Mouse (Mus musculus): ENCODE measurements around the gene Vmn1r15.

Gene Vmn1r15

DNA sequence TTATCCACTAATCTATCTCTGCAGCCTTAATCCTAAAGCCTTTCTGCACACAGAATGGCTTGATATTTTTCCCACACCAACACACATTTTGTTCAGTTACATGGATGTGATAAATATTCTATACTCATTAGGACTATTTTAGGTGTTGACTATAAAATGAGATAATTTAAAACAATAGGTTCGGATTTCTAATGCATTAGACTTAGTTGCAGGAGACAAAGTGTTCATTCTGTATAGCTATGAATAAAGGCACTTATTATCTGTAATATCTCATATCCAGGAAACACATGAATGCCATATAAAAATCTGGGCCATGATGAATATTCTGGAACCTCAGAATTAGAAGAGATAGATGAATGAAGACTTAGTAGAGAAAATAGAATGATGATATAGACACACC lies at the start of gene Vmn1r15:
Vmn1r15 (plus strand) TSS at position 301 of the 400 bp plus-strand sequence.
- DNase-seq: no peak

DNA sequence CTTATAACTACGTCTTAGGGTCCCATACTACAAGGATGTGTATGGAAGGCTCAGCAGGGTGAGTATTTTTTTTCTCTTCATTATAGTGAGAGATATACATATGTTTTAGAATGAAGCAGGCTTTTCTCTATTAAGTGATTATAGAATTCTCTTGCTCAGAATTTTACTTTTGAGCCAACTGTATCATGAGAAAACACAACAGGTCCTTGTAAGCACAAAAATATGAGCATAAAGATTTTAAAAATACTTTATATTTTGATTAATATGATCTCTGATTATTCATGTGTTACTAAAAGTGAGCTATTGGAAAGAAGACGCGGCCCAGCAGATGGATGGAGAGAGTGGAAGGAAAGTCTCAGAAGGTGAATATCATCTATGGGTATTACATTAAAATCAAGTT lies 26.4 kb upstream of the Vmn1r15 start, which contains the start of gene Vmn1r14:
Vmn1r14 (plus strand) TSS at position 301 of the 400 bp plus-strand sequence.
- DNase-seq: no peak

DNA sequence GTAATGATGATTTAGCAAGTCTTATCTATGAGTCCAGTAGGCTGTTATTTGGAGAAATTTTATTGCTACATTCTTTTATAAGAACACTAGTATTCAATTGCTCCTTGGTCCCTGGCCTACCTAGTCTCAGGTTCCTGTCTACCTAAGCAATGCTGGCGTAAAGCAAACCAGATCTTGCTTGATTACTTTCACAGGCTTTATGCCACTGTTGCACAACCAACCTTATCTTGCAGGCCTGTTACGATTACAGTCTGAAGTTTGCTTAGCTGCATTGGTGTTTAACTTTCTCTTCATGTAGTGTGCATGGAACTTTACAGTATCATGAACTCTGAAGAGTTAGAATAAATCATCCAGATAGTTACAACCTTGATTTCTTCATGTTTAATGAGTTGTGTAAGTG lies 3.2 kb downstream of the Vmn1r15 start:
- no peak for DNase-seq

DNA sequence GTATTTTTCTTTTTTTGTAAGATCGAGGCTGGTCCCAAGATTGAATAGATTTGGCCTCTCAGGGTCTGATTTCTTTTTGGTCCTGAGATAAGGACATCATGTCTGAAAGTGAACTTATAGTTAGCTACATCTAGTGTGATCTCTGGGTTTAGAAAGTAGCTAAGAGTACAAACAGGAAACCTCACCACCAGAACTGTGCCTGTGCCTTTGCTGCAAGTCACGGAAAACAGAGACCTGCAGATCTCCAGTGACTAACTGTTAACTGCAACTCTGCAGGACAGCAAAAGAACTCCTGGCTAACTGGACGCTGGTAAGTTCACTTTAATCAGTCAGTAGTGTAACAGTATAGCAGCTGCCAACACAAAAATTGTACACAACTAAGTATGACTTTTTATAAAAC lies 14.1 kb downstream of the Vmn1r15 start:
- DNase-seq: no peak

DNA sequence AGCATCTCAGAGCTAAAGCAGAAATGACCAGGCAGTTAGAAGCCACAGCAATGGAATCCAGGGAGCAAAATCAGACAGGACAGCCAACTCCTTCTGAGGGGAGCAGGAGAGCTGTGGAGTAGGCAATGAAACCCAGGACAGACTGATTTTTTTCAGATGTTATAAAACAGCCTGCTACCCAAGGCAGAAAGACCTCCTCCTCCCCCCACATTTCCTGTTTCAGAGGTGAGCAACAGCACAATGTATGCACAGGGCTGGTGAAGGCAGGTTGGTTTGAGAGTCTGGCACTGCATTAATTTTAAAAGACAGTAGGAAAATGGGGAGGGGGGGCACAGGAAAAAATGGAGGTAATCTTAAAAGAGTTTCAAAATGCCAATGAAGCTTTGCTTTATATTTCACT lies 14.8 kb downstream of the Vmn1r15 start:
- DNase-seq: no peak

DNA sequence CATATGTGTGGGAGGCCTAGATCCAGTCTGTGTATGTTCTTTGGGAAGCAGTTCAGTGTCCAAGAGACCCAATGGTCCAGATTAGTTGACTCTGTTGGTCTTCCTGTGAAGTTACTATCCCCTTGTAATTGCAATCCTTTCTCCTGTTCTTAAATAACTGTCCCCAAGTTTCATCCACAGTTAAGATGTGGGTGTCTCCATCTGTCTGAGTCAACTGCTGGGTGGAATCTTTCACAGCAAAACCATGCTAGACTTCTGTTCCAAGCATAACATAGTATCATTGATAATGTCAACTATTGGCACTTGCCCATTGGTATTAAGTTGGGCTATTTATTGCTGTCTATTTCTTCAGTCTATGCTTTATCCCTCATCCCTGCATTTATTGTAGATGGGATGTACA lies 21.2 kb downstream of the Vmn1r15 start:
- no peak for DNase-seq

All from lung, postnatal 36 days (tissue).